Mouse (Mus musculus) right cerebral cortex, postnatal 10 days (tissue): Measurements from ENCODE around the gene Nt5c3.
"Not testable (repeated sequence)": the region's sequence is repeated elsewhere in the genome, so short reads cannot be mapped to it uniquely, and the experiment has no call there.

Experiments used
- DNase-seq, 2 experiments: peaks; one replicate each; pipeline ENCODE4 v3.0.0; 2021; ENCODE audit warnings: low spot score in 2 of 2

Nt5c3 gene

DNA sequence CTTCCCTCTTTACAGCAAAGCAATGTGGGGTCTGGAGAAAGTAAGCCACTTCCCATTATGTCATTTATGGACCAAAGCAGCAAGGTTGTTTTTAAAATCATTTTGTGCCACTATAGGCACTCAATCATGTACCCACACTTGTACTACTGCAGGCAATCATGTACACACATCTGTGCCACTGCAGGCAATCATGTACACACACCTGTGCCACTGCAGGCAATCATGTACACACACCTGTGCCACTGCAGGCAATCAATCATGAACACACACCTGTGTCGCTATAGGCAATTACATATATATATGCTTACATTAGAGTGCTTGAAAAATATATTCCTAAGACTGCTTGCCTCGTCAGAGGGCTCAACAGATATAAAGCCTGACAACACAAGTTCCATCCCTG lies 18.8 kb downstream of the Nt5c3 start:
- no peak for DNase-seq

DNA sequence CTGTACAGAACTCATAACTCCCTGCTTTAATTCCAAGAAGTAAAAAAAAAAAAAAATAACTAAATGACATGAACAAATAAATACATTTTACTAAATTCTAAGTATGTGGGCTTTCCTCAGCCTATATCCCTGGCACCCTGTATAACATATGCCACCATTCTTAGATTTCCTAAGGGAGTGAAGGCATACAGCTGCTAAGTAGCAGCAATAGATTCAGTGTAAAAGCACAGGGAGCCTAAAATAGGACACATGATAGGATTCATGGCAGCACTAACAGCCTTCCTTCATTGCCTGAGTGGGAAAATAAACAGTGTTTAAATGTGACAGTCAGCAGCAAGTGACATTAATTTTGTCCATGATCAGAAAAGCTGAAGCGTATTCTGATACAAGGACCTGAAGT lies 19.4 kb downstream of the Nt5c3 start:
- no peak for DNase-seq

GRCm38 (mm10) chr6:56903831-56904230 lies 19.9 kb downstream of the Nt5c3 start:
- no peak for DNase-seq

- no peak for DNase-seq
Measured at GRCm38 (mm10) chr6:56902606-56903520, 20.9 kb downstream of the Nt5c3 start.

- DNase-seq: no peak
Measured at GRCm38 (mm10) chr6:56901824-56902386, 21.8 kb downstream of the Nt5c3 start.

DNA sequence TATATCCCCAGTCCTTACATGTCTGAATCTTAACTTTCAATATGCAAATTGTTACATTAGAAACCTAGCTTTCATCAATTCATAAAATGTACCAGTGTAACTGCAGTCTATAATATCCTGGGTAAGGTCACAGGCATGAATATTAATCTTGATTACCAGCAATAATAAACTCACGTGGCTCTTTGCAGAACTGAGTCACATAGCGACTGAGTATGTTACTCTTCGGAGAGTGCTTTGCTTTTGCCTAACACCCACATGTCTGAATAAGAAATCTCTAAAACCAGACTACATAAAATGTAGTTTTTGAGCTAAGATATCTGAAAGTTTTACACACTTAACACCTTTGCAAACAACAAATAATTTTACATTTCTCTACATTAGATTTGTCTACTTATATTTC lies 22.4 kb downstream of the Nt5c3 start:
- DNase-seq: no peak

DNA sequence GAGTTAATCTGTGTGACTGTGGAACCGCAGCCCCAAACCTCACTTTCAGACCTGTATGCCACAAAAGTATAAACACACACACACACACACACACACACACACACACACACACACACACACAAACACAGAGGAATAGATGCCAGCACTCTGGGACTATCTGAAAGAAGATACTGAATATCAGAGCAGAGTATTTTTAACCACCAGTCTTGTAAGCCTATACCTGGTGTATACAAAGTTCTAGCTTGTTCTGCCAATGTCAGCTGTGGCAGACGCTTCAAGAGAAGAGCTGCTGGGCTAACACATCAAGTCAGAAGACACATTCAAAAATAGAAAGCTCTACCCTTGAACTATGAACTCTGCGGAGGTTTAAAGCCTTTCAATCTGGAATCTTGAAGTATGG lies 24.1 kb downstream of the Nt5c3 start:
- no peak for DNase-seq

DNA sequence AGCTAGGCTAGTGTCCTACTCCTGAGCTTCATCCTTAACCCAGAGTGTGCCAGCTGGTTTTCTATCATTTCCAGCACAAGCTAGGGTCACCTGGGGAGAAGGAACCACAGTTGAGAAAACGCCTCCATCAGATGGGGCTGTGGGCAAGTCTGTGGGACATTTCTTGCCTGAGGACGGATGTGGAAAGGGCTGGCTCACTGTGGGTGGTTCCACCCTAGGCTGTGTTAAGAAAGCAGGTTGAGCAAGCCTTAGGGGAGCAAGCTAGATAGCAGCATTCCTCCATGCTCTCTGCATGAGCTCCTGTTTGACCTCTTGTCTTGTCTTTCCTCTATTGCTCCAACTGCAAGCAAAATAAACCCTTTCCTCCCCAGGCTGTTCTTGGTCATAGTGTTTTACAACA lies 33.0 kb downstream of the Nt5c3 start:
- DNase-seq: no peak

- no peak for DNase-seq
Measured at GRCm38 (mm10) chr6:56888561-56888960, 35.2 kb downstream of the Nt5c3 start.

DNA sequence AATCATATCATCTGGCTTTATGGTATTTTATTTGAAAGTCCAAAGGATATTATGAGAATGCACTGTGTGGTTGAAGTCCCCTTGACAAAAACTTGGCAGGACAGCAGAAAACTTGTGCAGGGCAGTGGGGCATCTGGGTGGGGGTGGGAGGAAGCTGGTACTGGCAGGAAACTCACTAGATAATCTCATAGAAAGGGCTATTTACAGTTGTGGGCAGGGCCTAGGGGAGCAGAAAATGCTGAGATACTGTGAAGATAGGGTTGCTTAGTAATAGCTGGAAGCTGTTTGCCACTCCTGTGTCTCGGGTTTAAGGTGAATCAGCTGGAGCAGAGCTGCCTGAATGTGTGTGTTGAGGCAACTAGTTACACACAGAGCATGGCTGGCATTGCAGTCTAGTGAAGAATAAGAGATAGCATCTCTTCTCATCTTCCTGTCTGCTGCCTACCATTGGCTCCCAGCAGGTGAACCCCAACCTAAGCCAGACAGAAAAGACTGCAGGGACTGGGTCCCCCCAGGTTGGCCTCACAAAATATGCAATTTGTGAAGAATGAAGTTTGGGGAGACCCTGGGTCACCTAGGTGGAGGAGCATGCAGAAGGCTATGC lies 44.3 kb downstream of the Nt5c3 start:
- DNase-seq: no peak

DNA sequence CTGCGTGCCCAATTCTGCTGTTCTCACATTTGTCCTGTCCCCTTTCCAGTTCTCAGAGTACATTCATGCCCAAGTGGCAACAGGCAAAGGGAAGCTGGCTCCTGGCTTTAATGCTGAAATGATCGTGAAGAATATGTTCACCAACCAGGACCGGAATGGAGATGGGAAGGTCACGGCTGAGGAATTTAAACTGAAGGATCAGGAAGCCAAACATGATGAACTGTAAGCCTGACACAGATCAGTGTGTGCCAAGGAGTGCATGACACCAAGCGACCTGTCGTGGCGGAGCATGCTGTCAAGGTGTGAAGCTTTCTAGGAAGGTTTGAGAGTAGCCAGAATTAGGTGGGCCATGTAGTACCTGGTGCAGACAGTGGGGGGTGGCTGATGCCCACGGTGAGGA lies 45.7 kb downstream of the Nt5c3 start:
- no peak for DNase-seq

- DNase-seq: peak in 1 of 2 experiments; percentile 37
Measured at GRCm38 (mm10) chr6:56876870-56877269, 46.9 kb downstream of the Nt5c3 start.

GRCm38 (mm10) chr6:56870027-56870426 lies 53.7 kb downstream of the Nt5c3 start:
- no peak for DNase-seq

- DNase-seq: no peak
Measured at GRCm38 (mm10) chr6:56868565-56868964, 55.2 kb downstream of the Nt5c3 start.

DNA sequence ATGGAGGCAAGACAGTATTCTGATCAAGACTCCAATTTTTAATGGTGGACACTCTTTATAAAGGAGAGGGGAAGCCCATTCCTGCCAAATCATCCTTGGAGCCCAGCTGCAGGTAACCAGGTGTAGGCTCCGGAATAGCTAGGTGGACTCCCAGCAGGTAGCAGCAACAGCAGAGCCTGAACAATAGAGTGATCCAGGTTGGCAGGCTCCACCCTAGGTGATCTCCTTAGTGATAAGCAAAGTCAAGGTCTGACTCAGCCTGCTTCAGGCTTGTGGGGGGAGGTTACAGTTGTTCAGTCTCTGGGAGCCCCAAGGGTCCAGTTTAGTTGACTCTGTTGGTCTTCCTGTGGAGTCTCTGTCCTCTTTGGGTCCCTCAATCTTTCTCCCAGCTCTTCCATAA lies 56.8 kb downstream of the Nt5c3 start:
- not testable (repeated sequence) for DNase-seq

GRCm38 (mm10) chr6:56860205-56860848 lies 63.4 kb downstream of the Nt5c3 start:
- DNase-seq: no peak

DNA sequence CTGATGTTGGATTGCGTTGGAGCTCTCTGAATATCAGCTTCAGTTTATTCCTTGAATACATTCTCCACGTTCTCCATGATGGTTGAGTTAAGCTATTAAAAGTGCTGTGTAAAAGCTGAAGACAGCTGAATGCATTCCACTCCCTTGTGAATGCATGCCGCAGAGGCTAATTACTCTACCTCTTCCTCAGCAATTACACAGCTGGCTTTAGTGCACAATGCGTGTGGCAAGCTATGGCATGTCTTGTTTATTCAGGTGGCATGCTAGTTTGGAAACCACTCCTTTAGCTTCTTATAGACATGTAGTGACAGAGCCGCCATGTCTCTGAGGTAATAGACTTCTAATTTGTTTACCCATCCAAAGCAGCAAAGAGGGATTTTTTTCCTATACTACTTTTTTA lies 67.0 kb downstream of the Nt5c3 start:
- no peak for DNase-seq

DNA sequence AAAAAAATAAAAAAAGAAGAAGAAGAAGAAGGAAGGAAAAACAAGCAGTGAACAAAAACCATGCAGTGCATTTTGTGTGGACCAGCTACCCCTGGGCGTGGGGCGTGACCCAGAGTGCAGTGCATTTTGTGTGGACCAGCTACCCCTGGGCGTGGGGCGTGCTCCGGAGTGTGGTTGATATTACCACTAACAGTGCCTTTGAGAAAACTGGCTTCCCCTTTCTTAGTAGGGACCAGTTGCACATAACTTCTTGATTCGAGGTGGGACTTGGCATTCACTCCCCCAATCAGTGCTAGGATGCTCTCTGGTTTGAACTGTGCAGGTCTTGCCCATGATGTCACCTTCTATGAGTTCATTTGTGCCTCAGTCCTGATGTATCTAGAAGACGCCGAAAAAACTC lies 68.9 kb downstream of the Nt5c3 start:
- DNase-seq: no peak

DNA sequence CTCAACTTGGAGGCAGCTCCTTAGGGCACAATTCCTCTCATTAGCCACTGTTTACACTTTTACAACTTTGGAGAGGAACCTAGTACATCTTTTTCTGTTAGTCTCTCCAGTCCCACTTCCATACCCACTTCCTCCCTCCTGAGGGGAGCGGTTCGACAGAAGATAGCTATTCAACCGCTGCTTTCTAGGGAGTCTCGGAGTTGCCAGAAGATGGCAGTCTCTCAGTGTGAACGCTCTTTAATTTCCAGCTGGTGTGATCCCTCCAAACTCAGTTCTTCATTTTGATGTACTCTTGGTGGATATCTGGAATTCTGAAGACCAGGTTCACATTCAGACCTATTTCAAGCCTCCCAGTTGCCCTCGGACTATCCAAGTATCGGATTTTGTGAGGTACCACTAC lies 73.4 kb downstream of the Nt5c3 start:
- no peak for DNase-seq

- no peak for DNase-seq
Measured at GRCm38 (mm10) chr6:56848974-56849373, 74.8 kb downstream of the Nt5c3 start.

- no peak for DNase-seq
Measured at GRCm38 (mm10) chr6:56844365-56844764, 79.4 kb downstream of the Nt5c3 start.

DNA sequence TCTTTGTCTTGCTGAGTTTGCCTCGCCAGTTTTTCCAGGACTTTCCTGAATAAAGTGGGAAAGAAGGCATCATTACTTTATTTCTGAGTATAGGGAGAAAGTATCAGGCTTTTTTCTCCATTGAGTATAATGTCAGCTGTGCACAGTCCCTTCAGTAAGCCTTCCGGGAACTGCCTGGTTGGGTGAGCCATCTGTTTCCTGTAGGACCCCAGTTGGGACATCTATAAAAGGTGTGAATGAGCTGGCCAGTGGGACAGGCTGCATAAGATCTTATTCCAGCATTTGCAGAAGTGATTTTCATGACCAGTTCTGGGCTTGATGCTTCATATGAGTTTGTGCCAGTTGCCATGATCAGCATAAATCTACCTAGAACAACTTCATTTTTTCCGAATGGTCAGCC lies 80.5 kb downstream of the Nt5c3 start:
- DNase-seq: no peak

GRCm38 (mm10) chr6:56837621-56838020 lies 86.1 kb downstream of the Nt5c3 start:
- no peak for DNase-seq
